Mouse (Mus musculus) midbrain, embryonic 12.5 days (tissue): ENCODE measurements at regions not wholly inside any gene's neighbourhood (a gene's known extent, or its start where the extent isn't known, plus 50 kb on each side); places are given as distances from the start of the nearest gene placed in this dataset.
A peak's percentile ranks its signal among the peaks of the same experiment; 100 is the strongest.

ENCODE experiments used
- ATAC-seq: fragments of 200-750 bp; cut with Nextera tagmentation; 2 replicates; pipeline ENCODE4 v1.8.0; 2017; ENCODE audit warnings: low read depth, moderate TSS enrichment, moderate library complexity; ENCODE audit not compliant: low FRiP score
- H3K27ac ChIP-seq: fragments of 300-500 bp; sonication (generic); replicated peaks from 2 replicates; pipeline ENCODE4 v1.5.1; 2016; ENCODE audit warnings: mild to moderate bottlenecking
- H3K27me3 ChIP-seq: fragments of 300-500 bp; sonication (generic); 2 replicates; pipeline ENCODE4 v1.6.1; 2016; ENCODE audit warnings: mild to moderate bottlenecking
- H3K36me3 ChIP-seq: fragments of 300-500 bp; sonication (generic); 2 replicates; pipeline ENCODE4 v1.6.1; 2016
- H3K4me1 ChIP-seq: fragments of 300-500 bp; sonication (generic); 2 replicates; pipeline ENCODE4 v1.6.1; 2016
- H3K4me2 ChIP-seq: fragments of 300-500 bp; sonication (generic); replicated peaks from 2 replicates; pipeline ENCODE4 v1.6.1; 2016; ENCODE audit warnings: mild to moderate bottlenecking, moderate library complexity
- H3K4me3 ChIP-seq: fragments of 300-500 bp; sonication (generic); 2 replicates; pipeline ENCODE4 v1.5.1; 2016; ENCODE audit warnings: mild to moderate bottlenecking
- H3K9ac ChIP-seq: fragments of 300-500 bp; sonication (generic); replicated peaks from 2 replicates; pipeline ENCODE4 v1.6.1; 2016; ENCODE audit warnings: mild to moderate bottlenecking, moderate library complexity
- H3K9me3 ChIP-seq: fragments of 300-500 bp; sonication (generic); 2 replicates; pipeline ENCODE4 v1.6.1; 2016; ENCODE audit warnings: mild to moderate bottlenecking
- WGBS: fragments of 180-500 bp; shearing (Covaris S2); methylation state at CpG from one replicate; pipeline ENCODE4 v1.1.7; 2016; 5-methylcytosine and 5-hydroxymethylcytosine counted together

DNA sequence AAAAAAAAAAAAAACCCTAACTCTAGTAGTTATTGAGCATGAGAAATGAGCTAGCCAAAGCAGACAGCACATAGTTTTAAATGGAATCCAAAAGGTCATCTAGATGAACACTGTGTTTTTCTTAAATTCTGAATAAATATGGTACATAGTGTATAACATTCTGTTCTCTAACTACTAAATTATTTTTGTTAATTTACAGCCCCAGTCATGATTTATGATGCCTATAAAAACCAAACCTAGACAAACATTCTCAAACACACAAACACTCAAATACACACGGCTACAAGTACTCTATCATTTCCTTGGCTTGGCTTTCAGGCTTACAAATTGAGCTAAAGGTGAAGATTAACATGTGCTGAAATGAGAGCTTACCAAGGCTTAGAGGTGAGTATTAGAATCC, 188.8 kb downstream of the Sucnr1 start:
- no peaks in the 10 kb centered on the region for H3K4me1 ChIP-seq
- H3K4me3 ChIP-seq, result no peak overlapping the region
- H3K27me3 ChIP-seq, result no peaks in the 10 kb centered on the region
- H3K27ac ChIP-seq, result no peak overlapping the region
- no peaks in the 10 kb centered on the region for H3K9me3 ChIP-seq
- no peaks in the 10 kb centered on the region for H3K36me3 ChIP-seq
- H3K4me2 ChIP-seq, result no peak overlapping the region
- no peak for ATAC-seq
- 72% methylated on average over 1 of the region's 1 CpGs for WGBS
- no peak overlapping the region for H3K9ac ChIP-seq

DNA sequence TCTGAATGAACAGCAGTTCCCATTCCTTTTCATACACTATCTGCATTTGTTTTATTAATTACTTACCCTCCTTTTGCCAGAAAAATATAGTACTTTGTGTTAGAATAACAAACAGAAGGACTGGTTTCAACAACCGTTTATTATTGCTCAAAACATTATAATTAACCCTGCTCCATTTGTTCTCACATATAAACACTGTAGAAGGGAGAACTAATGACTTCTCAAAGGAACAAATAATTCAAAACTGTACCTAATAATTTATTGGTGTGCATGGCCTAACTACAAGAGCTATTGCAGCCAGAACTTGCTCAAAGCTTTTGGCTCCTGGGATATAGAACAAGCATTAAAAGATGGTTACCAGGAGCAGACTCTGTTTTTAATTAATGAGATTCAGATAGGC, 192.1 kb downstream of the Sucnr1 start:
- H3K4me1 ChIP-seq, result no peaks in the 10 kb centered on the region
- 83% methylated on average over 1 of the region's 1 CpGs for WGBS
- ATAC-seq, result no peak

DNA sequence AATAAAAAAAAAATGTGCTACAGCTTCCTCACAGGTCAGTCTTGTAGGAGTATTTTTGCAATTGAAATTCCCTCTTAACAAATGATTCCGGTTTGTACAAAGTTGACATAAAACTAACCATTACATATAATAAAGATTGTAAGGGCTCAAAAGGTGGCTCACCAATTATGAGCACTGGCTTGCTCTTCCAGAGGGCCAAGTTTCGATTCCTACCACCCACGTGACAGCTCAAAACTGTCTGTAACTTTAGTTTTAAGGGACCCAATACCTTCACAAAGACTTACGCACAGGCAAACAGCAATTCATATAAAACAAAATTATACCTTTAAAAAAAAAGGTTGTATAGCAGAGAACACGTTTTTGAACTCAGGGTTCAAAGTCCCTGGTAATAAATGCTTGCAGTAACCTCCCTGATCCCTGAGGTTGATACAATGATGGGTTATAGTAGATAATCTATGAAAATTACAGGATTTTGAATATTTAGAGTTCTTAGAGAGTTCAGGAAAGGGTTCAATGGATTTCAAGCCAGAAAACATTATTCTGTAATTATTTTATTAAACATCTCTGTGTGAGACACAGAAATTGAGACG, 193.7 kb downstream of the Sucnr1 start:
- Histone ChIP-seq H3K27ac (no peak overlapping the region), H3K36me3 (no peaks in the 10 kb centered on the region), H3K4me3 (no peak overlapping the region), H3K27me3 (no peaks in the 10 kb centered on the region), H3K4me2 (no peak overlapping the region), H3K4me1 (no peaks in the 10 kb centered on the region), H3K9ac (no peak overlapping the region), H3K9me3 (no peaks in the 10 kb centered on the region)
- WGBS, result 87% methylated on average over 6 of the region's 6 CpGs
- no peak for ATAC-seq

More for the DNA sequence above, 192.1 kb downstream of the Sucnr1 start:
- Histone ChIP-seq H3K4me2 (no peak overlapping the region), H3K9me3 (no peaks in the 10 kb centered on the region), H3K4me3 (no peak overlapping the region), H3K9ac (no peak overlapping the region), H3K27me3 (no peaks in the 10 kb centered on the region), H3K36me3 (no peaks in the 10 kb centered on the region), H3K27ac (no peak overlapping the region)

DNA sequence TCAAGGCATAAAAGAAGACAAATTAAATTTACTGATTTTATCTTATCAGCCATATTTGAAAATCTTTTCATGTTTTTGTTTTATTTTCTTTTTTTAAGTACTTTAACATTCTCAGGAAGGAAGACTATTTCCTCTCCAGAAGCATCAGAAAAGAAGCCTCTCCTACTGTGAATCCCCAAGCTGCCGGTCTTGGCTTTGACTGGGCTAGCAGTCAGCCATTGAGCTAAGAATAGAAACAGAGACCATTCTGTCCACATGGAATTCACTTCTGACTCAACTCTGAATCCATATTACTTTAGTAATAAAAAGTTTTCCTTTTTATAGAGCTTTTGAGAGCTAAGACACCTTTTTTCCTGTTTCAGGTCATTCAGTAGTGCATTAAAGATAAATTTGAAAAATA, 194.8 kb upstream of the Mbnl1 start:
- no peak overlapping the region for H3K4me2 ChIP-seq
- no peak for ATAC-seq
- no peaks in the 10 kb centered on the region for H3K4me1 ChIP-seq
- no peak overlapping the region for H3K9ac ChIP-seq
- 94% methylated on average over 1 of the region's 1 CpGs for WGBS
- H3K36me3 ChIP-seq, result no peaks in the 10 kb centered on the region
- no peaks in the 10 kb centered on the region for H3K9me3 ChIP-seq
- H3K27me3 ChIP-seq, result no peaks in the 10 kb centered on the region
- H3K4me3 ChIP-seq, result no peak overlapping the region
- H3K27ac ChIP-seq, result no peak overlapping the region

DNA sequence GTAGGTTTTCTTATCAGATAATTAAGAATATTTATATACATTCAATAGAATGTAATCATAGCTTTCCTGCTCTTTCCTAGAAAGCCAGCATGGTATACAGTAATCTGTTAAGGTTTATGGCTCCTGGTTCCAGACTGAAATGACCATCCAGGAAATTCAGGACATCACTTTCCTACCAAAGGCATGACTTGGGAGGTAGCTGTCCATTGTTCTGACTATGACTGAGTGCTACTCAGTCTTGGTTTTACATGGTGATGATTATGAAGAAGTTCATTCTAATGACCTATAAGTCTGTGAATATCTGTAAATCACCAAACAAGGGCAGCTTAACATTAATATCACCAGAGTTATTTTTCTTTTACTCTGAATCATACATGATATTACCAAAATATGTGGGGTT, 191.4 kb upstream of the Mbnl1 start:
- H3K9me3 ChIP-seq, result no peaks in the 10 kb centered on the region
- no peak overlapping the region for H3K9ac ChIP-seq
- no peak overlapping the region for H3K4me2 ChIP-seq
- ATAC-seq, result no peak
- H3K36me3 ChIP-seq, result no peaks in the 10 kb centered on the region
- no peaks in the 10 kb centered on the region for H3K27me3 ChIP-seq
- H3K27ac ChIP-seq, result no peak overlapping the region
- H3K4me3 ChIP-seq, result no peak overlapping the region
- no peaks in the 10 kb centered on the region for H3K4me1 ChIP-seq

DNA sequence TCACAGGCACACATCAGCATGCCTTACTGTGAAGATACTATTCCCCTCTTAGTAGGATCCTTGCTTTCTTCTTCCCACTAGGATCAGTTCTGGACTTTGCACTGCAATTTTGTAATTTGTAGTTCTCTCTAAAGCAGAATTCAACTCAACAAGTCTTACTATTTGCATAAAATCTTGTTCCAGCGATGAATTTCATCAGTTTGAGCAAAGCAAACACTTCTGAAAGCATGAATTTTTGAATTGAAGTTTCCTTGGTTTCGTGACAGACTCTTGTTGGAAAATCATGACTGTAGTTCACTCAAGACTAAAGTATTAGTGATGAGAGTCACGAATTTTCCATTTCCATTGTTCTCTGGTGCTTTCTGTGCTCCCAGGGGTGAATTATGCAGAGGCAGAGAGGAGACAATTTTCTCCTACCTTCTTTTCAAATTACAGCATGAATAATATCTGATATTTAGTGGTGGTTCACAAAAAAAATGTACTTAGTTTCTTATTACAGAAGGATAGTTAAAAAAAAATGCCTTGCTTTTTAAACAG, 190.6 kb upstream of the Mbnl1 start:
- H3K27ac ChIP-seq, result no peak overlapping the region
- H3K4me2 ChIP-seq, result no peak overlapping the region
- no peak for ATAC-seq
- WGBS, result 73% methylated on average over 3 of the region's 3 CpGs
- no peaks in the 10 kb centered on the region for H3K4me1 ChIP-seq
- no peaks in the 10 kb centered on the region for H3K9me3 ChIP-seq
- no peaks in the 10 kb centered on the region for H3K36me3 ChIP-seq
- no peaks in the 10 kb centered on the region for H3K27me3 ChIP-seq
- no peak overlapping the region for H3K4me3 ChIP-seq
- H3K9ac ChIP-seq, result no peak overlapping the region

DNA sequence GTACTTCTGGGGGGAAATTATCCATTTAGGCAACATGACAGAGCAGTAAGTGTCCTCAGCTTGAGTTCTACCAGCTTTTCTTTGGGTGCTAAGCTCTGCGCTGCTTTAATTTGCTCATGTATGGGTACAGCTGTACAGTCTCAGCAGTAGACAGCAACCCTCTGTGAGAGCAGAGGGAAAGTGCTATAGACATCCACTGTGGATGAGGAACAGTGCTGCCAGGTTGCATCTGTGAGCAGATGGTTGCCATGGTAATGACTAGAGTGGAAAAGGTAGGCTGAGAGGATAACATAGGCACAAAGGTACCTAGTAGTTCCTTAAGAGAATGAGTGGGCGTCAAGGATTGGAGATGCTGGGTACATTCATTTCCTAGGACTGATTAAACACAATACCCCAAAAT, 180.5 kb upstream of the Mbnl1 start:
- Histone ChIP-seq H3K4me3 (no peak overlapping the region), H3K27me3 (no peaks in the 10 kb centered on the region), H3K9ac (no peak overlapping the region), H3K36me3 (no peaks in the 10 kb centered on the region), H3K4me1 (no peaks in the 10 kb centered on the region), H3K4me2 (no peak overlapping the region), H3K9me3 (no peaks in the 10 kb centered on the region), H3K27ac (no peak overlapping the region)
- 0 out of 2 replicates have a peak, but pooled peaks have one; percentile 58 for ATAC-seq
- 87% methylated on average over 2 of the region's 2 CpGs for WGBS

DNA sequence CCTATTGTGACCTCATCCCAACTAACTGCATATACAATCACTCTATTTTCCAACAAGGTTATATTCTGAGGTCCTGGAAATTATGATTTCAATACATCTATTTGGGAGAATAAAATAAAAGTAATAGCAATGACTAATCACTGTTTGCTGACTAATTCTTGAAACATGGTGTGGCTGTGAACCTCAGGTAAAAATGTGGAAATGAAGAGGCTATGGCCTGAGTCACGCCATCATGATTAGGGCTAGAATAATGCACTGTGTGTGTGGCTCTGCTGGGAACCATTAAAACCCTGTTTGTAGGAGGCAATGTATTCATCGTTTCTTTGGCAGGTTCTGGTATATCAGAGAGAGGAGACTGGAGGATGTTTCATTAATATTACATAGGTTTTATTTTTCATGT, 179.7 kb upstream of the Mbnl1 start:
- WGBS, result 86% methylated on average over 2 of the region's 2 CpGs
- Histone ChIP-seq H3K4me1 (no peaks in the 10 kb centered on the region), H3K9ac (no peak overlapping the region), H3K27me3 (no peaks in the 10 kb centered on the region), H3K4me2 (no peak overlapping the region), H3K27ac (no peak overlapping the region), H3K4me3 (no peak overlapping the region), H3K36me3 (no peaks in the 10 kb centered on the region), H3K9me3 (no peaks in the 10 kb centered on the region)
- ATAC-seq, result no peak

DNA sequence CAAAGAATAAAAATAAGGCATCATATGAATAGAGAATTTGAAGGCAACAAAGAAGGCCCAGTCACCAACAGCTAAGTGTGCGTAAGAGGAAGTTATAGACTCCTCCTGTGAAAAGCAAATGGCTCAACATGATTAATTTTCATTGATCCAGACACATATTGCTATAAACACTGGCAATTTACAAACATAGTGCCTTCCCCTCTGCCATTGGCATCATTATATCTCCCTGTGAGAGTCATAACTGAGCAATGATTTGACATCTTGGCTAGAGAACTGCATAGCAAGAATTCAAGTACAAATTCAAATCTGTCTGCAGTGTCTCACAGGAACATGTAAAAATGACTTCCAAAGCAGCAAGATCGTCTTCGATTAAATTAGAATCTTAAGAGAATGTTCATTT, 167.2 kb upstream of the Mbnl1 start:
- WGBS, result 85% methylated on average over 3 of the region's 3 CpGs
- Histone ChIP-seq H3K9me3 (no peaks in the 10 kb centered on the region), H3K4me3 (no peak overlapping the region), H3K36me3 (no peaks in the 10 kb centered on the region), H3K4me1 (no peaks in the 10 kb centered on the region), H3K9ac (no peak overlapping the region), H3K4me2 (no peak overlapping the region), H3K27ac (no peak overlapping the region), H3K27me3 (no peaks in the 10 kb centered on the region)
- no peak for ATAC-seq

DNA sequence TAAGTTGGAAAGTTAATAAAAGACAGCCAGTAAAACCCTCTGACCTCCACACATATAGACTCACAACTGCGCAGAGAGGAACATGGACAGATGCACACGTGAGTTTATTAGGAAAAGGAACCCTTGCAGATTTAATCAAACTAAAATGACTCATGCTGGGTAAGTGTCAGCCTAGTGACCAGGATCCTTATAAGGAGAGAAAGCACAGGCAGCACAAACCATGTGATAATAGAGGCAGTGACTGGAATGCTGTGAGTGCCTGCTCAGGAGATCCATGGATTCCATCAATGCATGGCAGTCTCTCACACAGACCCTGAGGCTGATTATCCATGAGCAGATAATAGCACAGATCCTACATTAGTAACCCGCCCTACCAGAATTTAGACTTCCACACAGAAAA, 162.2 kb upstream of the Mbnl1 start:
- Histone ChIP-seq H3K27ac (no peak overlapping the region), H3K4me3 (no peak overlapping the region), H3K4me1 (no peaks in the 10 kb centered on the region), H3K4me2 (no peak overlapping the region), H3K9ac (no peak overlapping the region), H3K27me3 (no peaks in the 10 kb centered on the region), H3K9me3 (no peaks in the 10 kb centered on the region), H3K36me3 (no peaks in the 10 kb centered on the region)
- ATAC-seq, result no peak
- 85% methylated on average over 3 of the region's 3 CpGs for WGBS

DNA sequence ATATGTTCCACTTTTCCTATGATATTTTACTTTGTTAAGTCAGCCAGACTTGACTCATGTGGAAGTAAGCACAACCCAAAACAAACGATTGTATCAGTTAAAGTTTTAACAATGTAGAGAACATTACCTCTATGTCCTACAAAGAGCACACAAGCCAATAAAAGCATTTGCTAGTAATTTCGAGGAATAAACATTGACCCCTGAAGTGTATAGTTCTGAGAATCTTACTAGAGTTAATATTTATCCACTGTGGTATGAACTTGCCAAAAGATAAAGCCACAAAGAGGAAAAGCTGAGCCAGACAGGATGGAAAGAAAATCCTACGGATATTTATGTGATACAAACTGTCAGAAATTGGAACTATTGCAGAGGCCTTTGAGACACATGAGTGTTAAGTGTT, 161.5 kb upstream of the Mbnl1 start:
- no peaks in the 10 kb centered on the region for H3K27me3 ChIP-seq
- no peak overlapping the region for H3K4me2 ChIP-seq
- H3K4me1 ChIP-seq, result no peaks in the 10 kb centered on the region
- no peak overlapping the region for H3K9ac ChIP-seq
- no peak for ATAC-seq
- no peaks in the 10 kb centered on the region for H3K36me3 ChIP-seq
- 83% methylated on average over 3 of the region's 3 CpGs for WGBS
- H3K27ac ChIP-seq, result no peak overlapping the region
- no peaks in the 10 kb centered on the region for H3K9me3 ChIP-seq
- no peak overlapping the region for H3K4me3 ChIP-seq

DNA sequence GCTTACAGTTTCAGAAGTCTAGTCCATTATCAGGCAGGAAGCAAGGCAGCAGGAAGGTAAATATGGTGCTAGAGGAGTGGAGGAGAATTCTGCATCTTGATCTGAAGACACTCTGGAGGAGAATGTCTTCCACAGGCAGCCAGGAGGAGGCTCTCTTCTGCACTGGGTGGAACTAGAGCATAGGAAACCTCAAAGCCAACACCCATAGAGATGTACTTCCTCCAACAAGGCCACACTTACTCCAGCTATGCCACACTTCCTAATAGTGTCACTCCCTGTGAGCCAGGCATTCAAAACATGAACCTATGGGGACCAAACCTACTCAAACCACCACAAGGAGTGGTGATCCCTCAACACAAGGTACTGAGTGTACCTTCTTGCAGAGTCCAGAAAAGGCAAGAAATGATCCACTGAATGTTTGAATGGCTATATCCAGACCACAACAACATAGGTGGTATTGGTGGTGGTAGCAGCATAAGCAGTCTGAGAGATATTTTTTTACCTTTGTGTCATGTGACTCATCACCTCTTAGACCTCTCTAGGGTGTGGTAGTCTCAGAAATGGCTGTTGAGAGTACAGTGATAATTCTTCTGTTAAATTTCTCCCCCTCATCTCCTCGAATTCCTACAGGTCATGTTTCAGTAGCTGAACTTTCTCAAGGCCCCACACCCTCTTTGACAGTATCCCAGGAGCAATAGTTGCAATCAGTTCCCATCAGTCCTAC, 152.3 kb upstream of the Mbnl1 start:
- no peaks in the 10 kb centered on the region for H3K4me1 ChIP-seq
- no peaks in the 10 kb centered on the region for H3K36me3 ChIP-seq
- no peak overlapping the region for H3K9ac ChIP-seq
- WGBS, result 46% methylated on average over 1 of the region's 1 CpGs
- no peak for ATAC-seq
- no peak overlapping the region for H3K27ac ChIP-seq
- no peaks in the 10 kb centered on the region for H3K9me3 ChIP-seq
- H3K27me3 ChIP-seq, result no peaks in the 10 kb centered on the region
- no peak overlapping the region for H3K4me3 ChIP-seq
- H3K4me2 ChIP-seq, result no peak overlapping the region

DNA sequence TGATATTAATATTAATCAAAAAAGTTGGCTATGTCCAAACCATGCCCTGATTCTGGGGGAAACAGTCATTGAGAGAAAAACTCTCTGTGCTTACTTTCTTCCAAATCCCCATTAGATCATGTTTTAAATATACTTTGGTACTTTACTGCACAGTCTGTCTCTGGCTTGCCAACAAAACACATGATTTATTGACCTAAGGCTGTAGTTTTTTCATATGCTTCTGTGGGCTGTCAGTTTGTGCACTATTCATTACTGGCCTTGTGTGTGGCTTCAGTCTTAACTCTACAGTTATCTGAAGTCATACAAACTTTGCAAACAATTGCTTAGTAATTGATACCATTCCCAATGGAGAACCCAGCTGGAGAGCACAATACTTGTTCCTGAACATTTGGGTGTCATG, 149.1 kb upstream of the Mbnl1 start:
- Histone ChIP-seq H3K4me1 (no peaks in the 10 kb centered on the region), H3K36me3 (no peaks in the 10 kb centered on the region)
- no peak for ATAC-seq

More for the DNA sequence above, 149.1 kb upstream of the Mbnl1 start:
- Histone ChIP-seq H3K27ac (no peak overlapping the region), H3K9ac (no peak overlapping the region), H3K9me3 (no peaks in the 10 kb centered on the region), H3K4me3 (no peak overlapping the region), H3K27me3 (no peaks in the 10 kb centered on the region), H3K4me2 (no peak overlapping the region)
